Mouse (Mus musculus) left cerebral cortex, adult 18-20 months (tissue): ENCODE results near the gene Aipl1. TPM values are rescaled to one million over a fixed set of nuclear protein-coding genes. Genes with fewer than 3 reads are reported as not detected.
"Not testable (repeated sequence)": the region's sequence is repeated elsewhere in the genome, so short reads cannot be mapped to it uniquely, and the experiment has no call there.

Experiments
- DNase-seq, 2 experiments: peaks; one replicate each; pipeline ENCODE4 v3.0.0; 2021 to 2022; ENCODE audit warnings: low spot score in 2 of 2, mixed read lengths in 1 of 2
- total RNA-seq, 2 experiments: library from RNA; stranded (reverse); gene quantifications; 2 replicates each; pipeline ENCODE4 v1.2.3; 2021

Aipl1 gene
- total RNA-seq, 2 experiments from 2014 or later, result not detected

GRCm38 (mm10) chr11:72021015-72021414 lies 16.3 kb downstream of the Aipl1 start:
- no peak for DNase-seq

- DNase-seq, result no peak
Observed at GRCm38 (mm10) chr11:72017253-72017601, 20.1 kb downstream of the Aipl1 start.

- DNase-seq, result no peak
Observed at GRCm38 (mm10) chr11:72016518-72017252, 20.6 kb downstream of the Aipl1 start.

GRCm38 (mm10) chr11:72014674-72015073 lies 22.6 kb downstream of the Aipl1 start:
- no peak for DNase-seq

- DNase-seq, result no peak
Observed at GRCm38 (mm10) chr11:72011955-72012354, 25.4 kb downstream of the Aipl1 start.

- DNase-seq, result no peak
Observed at GRCm38 (mm10) chr11:72010940-72011722, 26.2 kb downstream of the Aipl1 start.

GRCm38 (mm10) chr11:72010367-72010766 lies 26.9 kb downstream of the Aipl1 start:
- DNase-seq, result no peak

- DNase-seq, result no peak
Observed at GRCm38 (mm10) chr11:72005547-72005946, 31.8 kb downstream of the Aipl1 start.

- no peak for DNase-seq
Observed at GRCm38 (mm10) chr11:72003171-72003570, 34.1 kb downstream of the Aipl1 start.

GRCm38 (mm10) chr11:72002138-72002853 lies 35.0 kb downstream of the Aipl1 start:
- peak in 1 of 2 experiments; percentile 40 for DNase-seq

GRCm38 (mm10) chr11:72000194-72000593 lies 37.1 kb downstream of the Aipl1 start:
- DNase-seq, result no peak

- no peak for DNase-seq
Observed at GRCm38 (mm10) chr11:71996805-71997204, 40.5 kb downstream of the Aipl1 start.

GRCm38 (mm10) chr11:71995968-71996511 lies 41.3 kb downstream of the Aipl1 start:
- peak; percentile 48 to 49 for DNase-seq

- DNase-seq, result no peak
Observed at GRCm38 (mm10) chr11:71992438-71992837, 44.9 kb downstream of the Aipl1 start.

GRCm38 (mm10) chr11:71991541-71991940 lies 45.8 kb downstream of the Aipl1 start:
- peak in 1 of 2 experiments; percentile 48 for DNase-seq

- not testable (repeated sequence) for DNase-seq
Observed at GRCm38 (mm10) chr11:71989407-71989806, 47.9 kb downstream of the Aipl1 start.

- DNase-seq, result no peak
Observed at GRCm38 (mm10) chr11:71987159-71988150, 49.9 kb downstream of the Aipl1 start.

- no peak for DNase-seq
Observed at GRCm38 (mm10) chr11:71985783-71986182, 51.5 kb downstream of the Aipl1 start.

- no peak for DNase-seq
Observed at GRCm38 (mm10) chr11:71985101-71985711, 52.1 kb downstream of the Aipl1 start.

GRCm38 (mm10) chr11:71984093-71984492 lies 53.2 kb downstream of the Aipl1 start:
- DNase-seq, result no peak
